Comparison of ENCODE assay signal across 12 mouse cellular contexts in the genomic region with DNA sequence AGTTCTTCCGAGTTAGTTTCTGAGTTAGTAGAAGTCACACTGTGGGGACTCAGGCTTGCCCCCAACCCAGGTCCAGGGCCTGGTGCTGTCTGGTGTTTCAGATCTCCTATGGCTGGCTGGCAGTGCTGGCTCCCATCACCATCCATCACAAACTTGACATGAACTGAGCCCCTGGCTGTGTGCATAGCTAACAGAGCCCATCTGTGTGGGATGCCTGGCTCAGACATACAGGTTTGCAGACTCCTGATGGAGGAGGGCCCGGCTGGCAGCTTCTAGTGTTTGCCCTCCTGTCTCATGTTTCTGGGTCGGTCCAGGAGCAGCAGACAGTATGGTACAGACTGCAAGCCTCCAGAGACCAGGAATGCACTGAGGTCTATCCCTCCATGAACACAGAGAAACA.
DNase-seq lines count a peak whose midpoint lies in the region; ATAC-seq and TF ChIP-seq lines count a peak whose summit lies in the region.
"Had no signal": no experiment of that assay in that cellular context is flagged by ENCODE, and none has a peak within 500 bp of the region (broad histone marks: within the 10 kb centered on the region; RNA-seq: fewer than 3 reads in every experiment).

No protein-coding gene starts in this region.

- H3K9ac ChIP-seq in liver, embryonic 11.5 days (ENCODE audit: low read depth, low read length): no peak overlapping the region
- no peak overlapping the region for H3K9ac ChIP-seq in liver, postnatal 0 days (replicated peaks)
- H3K9ac ChIP-seq in embryonic facial prominence, embryonic 15.5 days: no peak overlapping the region
- H3K9ac ChIP-seq: hindbrain, embryonic 15.5 days; liver, embryonic 13.5 days had no signal

- no peak for ATAC-seq in liver, embryonic 11.5 days (replicated peaks; ENCODE audit: low FRiP score)
- ATAC-seq in liver, postnatal 0 days: no peak
- ATAC-seq in embryonic facial prominence, embryonic 15.5 days (ENCODE audit: insufficient number of reproducible peaks, low FRiP score, low TSS enrichment, low read depth): peak; percentile 66

- no peaks in the 10 kb centered on the region for H3K27me3 ChIP-seq in heart, embryonic 10.5 days (ENCODE audit: insufficient read depth, poor library complexity, severe bottlenecking)
- no peaks in the 10 kb centered on the region for H3K27me3 ChIP-seq in liver, embryonic 11.5 days (replicated peaks; ENCODE audit: control insufficient read depth, insufficient read depth, low read length)
- no peaks in the 10 kb centered on the region for H3K27me3 ChIP-seq in liver, postnatal 0 days (ENCODE audit: insufficient read depth, low read length)
- H3K27me3 ChIP-seq in embryonic facial prominence, embryonic 15.5 days: no peaks in the 10 kb centered on the region
- H3K27me3 ChIP-seq: hindbrain, embryonic 15.5 days; liver, embryonic 13.5 days had no signal

- no peaks in the 10 kb centered on the region for H3K9me3 ChIP-seq in heart, embryonic 10.5 days
- no peaks in the 10 kb centered on the region for H3K9me3 ChIP-seq in liver, embryonic 11.5 days (ENCODE audit: control insufficient read depth, low read length)
- no peaks in the 10 kb centered on the region for H3K9me3 ChIP-seq in liver, postnatal 0 days (ENCODE audit: low read length)
- H3K9me3 ChIP-seq in embryonic facial prominence, embryonic 15.5 days (replicated peaks): no peaks in the 10 kb centered on the region
- H3K9me3 ChIP-seq: hindbrain, embryonic 15.5 days; liver, embryonic 13.5 days had no signal

- H3K36me3 ChIP-seq in heart, embryonic 10.5 days: no peaks in the 10 kb centered on the region
- H3K36me3 ChIP-seq in liver, embryonic 11.5 days (ENCODE audit: control insufficient read depth, insufficient read depth, low read length): no peaks in the 10 kb centered on the region
- no peaks in the 10 kb centered on the region for H3K36me3 ChIP-seq in liver, postnatal 0 days (replicated peaks; ENCODE audit: insufficient read depth, low read length)
- H3K36me3 ChIP-seq in embryonic facial prominence, embryonic 15.5 days: no peaks in the 10 kb centered on the region
- H3K36me3 ChIP-seq: hindbrain, embryonic 15.5 days; liver, embryonic 13.5 days had no signal

- no peak for TF ChIP-seq EP300 in liver, postnatal 0 days (IDR thresholded peaks at IDR 0.05; ENCODE audit: low read depth)

- H3K4me1 ChIP-seq in heart, embryonic 10.5 days: peaks cover 56% of the 10 kb centered on the region
- 0 out of 2 replicates have a peak, but pooled peaks cover 7% of the 10 kb centered on the region for H3K4me1 ChIP-seq in liver, embryonic 11.5 days (replicated peaks; ENCODE audit: control insufficient read depth, insufficient read depth, low read length)
- no peaks in the 10 kb centered on the region for H3K4me1 ChIP-seq in liver, postnatal 0 days (ENCODE audit: insufficient read depth)
- H3K4me1 ChIP-seq in embryonic facial prominence, embryonic 15.5 days: peaks cover 37% of the 10 kb centered on the region
- H3K4me1 ChIP-seq: liver, embryonic 13.5 days had no signal

- no peak overlapping the region for H3K4me2 ChIP-seq in liver, embryonic 11.5 days
- H3K4me2 ChIP-seq in liver, postnatal 0 days (ENCODE audit: low read depth, low read length): no peak overlapping the region
- H3K4me2 ChIP-seq in embryonic facial prominence, embryonic 15.5 days (replicated peaks): no peak overlapping the region
- H3K4me2 ChIP-seq: hindbrain, embryonic 15.5 days; liver, embryonic 13.5 days had no signal

- TF ChIP-seq CTCF in liver, postnatal 0 days (IDR thresholded peaks at IDR 0.05; ENCODE audit: low read depth): no peak

- peak overlapping the region; percentile 48 for H3K27ac ChIP-seq in heart, embryonic 10.5 days
- peak overlapping the region; percentile 59 for H3K27ac ChIP-seq in liver, embryonic 11.5 days (ENCODE audit: low read depth, low read length)
- H3K27ac ChIP-seq in liver, postnatal 0 days (ENCODE audit: low read depth): no peak overlapping the region
- peak overlapping the region; percentile 77 for H3K27ac ChIP-seq in embryonic facial prominence, embryonic 15.5 days (replicated peaks)
- H3K27ac ChIP-seq: hindbrain, embryonic 15.5 days; liver, embryonic 13.5 days had no signal

- H3K4me3 ChIP-seq in heart, embryonic 10.5 days: no peak overlapping the region
- no peak overlapping the region for H3K4me3 ChIP-seq in liver, embryonic 11.5 days (ENCODE audit: low read depth, low read length)
- H3K4me3 ChIP-seq in liver, postnatal 0 days (ENCODE audit: low read depth, low read length): no peak overlapping the region
- no peak overlapping the region for H3K4me3 ChIP-seq in embryonic facial prominence, embryonic 15.5 days (replicated peaks)
- H3K4me3 ChIP-seq: erythroblast, embryonic 14.5 days; hindbrain, embryonic 15.5 days; liver, embryonic 13.5 days had no signal

- no peak for DNase-seq in heart, embryonic 10.5 days (ENCODE audit: low spot score)
- no peak for DNase-seq in heart, postnatal 4 days
- no peak for DNase-seq in liver, embryonic 11.5 days (ENCODE audit: low spot score)
- no peak for DNase-seq in liver, postnatal 0 days
- peak; percentile 68 for DNase-seq in mesoderm, embryonic 11.5 days (ENCODE audit: low read depth, low spot score)
- DNase-seq in B cell, adult 2 months: no peak
- DNase-seq in thymus, postnatal 4 days: no peak
- DNase-seq: cerebellum, adult 11 months; liver, embryonic 13.5 days had no signal

- WGBS in heart, embryonic 10.5 days: 62% methylated on average over 3 of the region's 3 CpGs
- WGBS in liver, embryonic 11.5 days: 57% methylated on average over 3 of the region's 3 CpGs
- WGBS in liver, postnatal 0 days (ENCODE audit: insufficient replicate concordance): 50% methylated on average over 3 of the region's 3 CpGs
- WGBS in embryonic facial prominence, embryonic 15.5 days: 19% methylated on average over 3 of the region's 3 CpGs
